Mouse (Mus musculus) midbrain, embryonic 10.5 days (tissue): ENCODE measurements at regions not wholly inside any gene's neighbourhood (a gene's known extent, or its start where the extent isn't known, plus 50 kb on each side); places are given as distances from the start of the nearest gene placed in this dataset.
A peak's percentile ranks its signal among the peaks of the same experiment; 100 is the strongest.

ENCODE experiments used
- DNase-seq: peaks from one replicate; pipeline ENCODE4 v3.0.0-alpha.2; 2017; ENCODE audit warnings: low spot score
- H3K27ac ChIP-seq: fragments of 300-500 bp; sonication (generic); replicated peaks from 2 replicates; pipeline ENCODE4 v1.5.1; 2016; ENCODE audit warnings: mild to moderate bottlenecking
- H3K27me3 ChIP-seq: fragments of 300-500 bp; sonication (generic); 2 replicates; pipeline ENCODE4 v1.6.1; 2016; ENCODE audit warnings: low read depth, mild to moderate bottlenecking; ENCODE audit not compliant: poor library complexity, severe bottlenecking
- H3K36me3 ChIP-seq: fragments of 300-500 bp; sonication (generic); 2 replicates; pipeline ENCODE4 v1.6.1; 2016; ENCODE audit warnings: mild to moderate bottlenecking, moderate library complexity
- H3K4me1 ChIP-seq: fragments of 300-500 bp; sonication (generic); 2 replicates; pipeline ENCODE4 v1.6.1; 2016
- H3K4me3 ChIP-seq: fragments of 300-500 bp; sonication (generic); 2 replicates; pipeline ENCODE4 v1.5.1; 2016; ENCODE audit warnings: mild to moderate bottlenecking, moderate library complexity
- H3K9me3 ChIP-seq: fragments of 300-500 bp; sonication (generic); replicated peaks from 2 replicates; pipeline ENCODE4 v1.6.1; 2016; ENCODE audit warnings: mild to moderate bottlenecking
- WGBS: fragments of 180-500 bp; shearing (Covaris S2); methylation state at CpG from one replicate; pipeline ENCODE4 v1.1.7; 2016; 5-methylcytosine and 5-hydroxymethylcytosine counted together

- WGBS, result 87% methylated on average over 18 of the region's 18 CpGs
- Histone ChIP-seq H3K36me3 (no peaks in the 10 kb centered on the region), H3K9me3 (no peaks in the 10 kb centered on the region), H3K27me3 (no peaks in the 10 kb centered on the region), H3K4me1 (peaks cover 10% of the 10 kb centered on the region), H3K27ac (no peak overlapping the region), H3K4me3 (no peak overlapping the region)
- DNase-seq, result no peak
These were observed 203.7 kb downstream of the Spata18 start for GRCm38 (mm10) chr5:73854774-73855371.

GRCm38 (mm10) chr5:73859320-73859719 is 208.1 kb downstream of the Spata18 start:
- Histone ChIP-seq H3K9me3 (no peaks in the 10 kb centered on the region), H3K27ac (no peak overlapping the region), H3K4me3 (no peak overlapping the region), H3K4me1 (peaks cover 4% of the 10 kb centered on the region), H3K27me3 (no peaks in the 10 kb centered on the region), H3K36me3 (no peaks in the 10 kb centered on the region)
- DNase-seq, result no peak
- 86% methylated on average over 1 of the region's 1 CpGs for WGBS

- Histone ChIP-seq H3K36me3 (no peaks in the 10 kb centered on the region), H3K27ac (no peak overlapping the region), H3K4me1 (no peaks in the 10 kb centered on the region), H3K4me3 (no peak overlapping the region), H3K9me3 (no peaks in the 10 kb centered on the region), H3K27me3 (no peaks in the 10 kb centered on the region)
- DNase-seq, result peak; percentile 56
- WGBS, result 78% methylated on average over 9 of the region's 9 CpGs
These were observed 204.0 kb downstream of the Usp46 start for GRCm38 (mm10) chr5:73864138-73864761.

DNA sequence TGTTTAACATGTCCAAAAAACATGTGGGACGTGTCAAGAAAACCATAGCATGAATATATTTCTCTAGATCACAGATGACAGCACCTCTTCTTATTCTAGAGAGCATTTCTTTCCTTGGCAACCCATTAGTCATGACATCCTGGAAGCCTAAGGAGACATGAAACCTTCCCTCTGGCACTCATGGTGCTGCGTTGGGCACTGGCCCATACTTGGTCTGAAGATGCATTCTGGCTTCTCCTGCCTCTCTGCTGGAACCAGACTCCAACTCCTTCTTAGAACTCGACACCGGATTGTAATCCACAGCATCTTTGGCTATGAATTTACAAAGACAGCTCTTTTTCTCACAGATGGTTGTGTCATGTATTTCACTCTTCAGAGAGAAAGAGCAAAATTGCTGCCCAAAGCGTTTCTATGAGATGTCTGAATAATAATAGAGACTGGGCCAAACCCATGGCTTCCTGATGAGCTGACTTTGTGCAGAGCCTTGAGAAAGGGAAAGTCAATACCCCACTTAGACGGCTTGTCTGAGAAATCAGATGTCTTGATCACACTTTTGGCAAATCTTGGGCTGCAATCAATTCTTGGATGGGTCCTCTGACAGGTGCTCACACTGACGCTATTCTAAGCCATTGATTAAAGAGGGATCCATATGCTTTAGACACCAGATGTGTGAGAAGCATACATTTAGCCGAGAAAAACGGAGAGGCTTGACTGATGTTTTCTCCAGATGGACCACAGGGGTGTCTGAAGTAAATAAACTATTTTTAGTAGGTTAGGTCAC is 195.4 kb downstream of the Usp46 start:
- Histone ChIP-seq H3K4me1 (no peaks in the 10 kb centered on the region), H3K36me3 (no peaks in the 10 kb centered on the region), H3K27ac (no peak overlapping the region), H3K4me3 (no peak overlapping the region), H3K27me3 (no peaks in the 10 kb centered on the region), H3K9me3 (no peaks in the 10 kb centered on the region)
- 79% methylated on average over 9 of the region's 9 CpGs for WGBS
- DNase-seq, result no peak

GRCm38 (mm10) chr5:73874770-73875169 is 193.5 kb downstream of the Usp46 start:
- Histone ChIP-seq H3K27ac (no peak overlapping the region), H3K4me3 (no peak overlapping the region), H3K4me1 (no peaks in the 10 kb centered on the region), H3K9me3 (no peaks in the 10 kb centered on the region), H3K36me3 (no peaks in the 10 kb centered on the region), H3K27me3 (no peaks in the 10 kb centered on the region)
- WGBS, result 94% methylated on average over 1 of the region's 1 CpGs
- DNase-seq, result no peak

DNA sequence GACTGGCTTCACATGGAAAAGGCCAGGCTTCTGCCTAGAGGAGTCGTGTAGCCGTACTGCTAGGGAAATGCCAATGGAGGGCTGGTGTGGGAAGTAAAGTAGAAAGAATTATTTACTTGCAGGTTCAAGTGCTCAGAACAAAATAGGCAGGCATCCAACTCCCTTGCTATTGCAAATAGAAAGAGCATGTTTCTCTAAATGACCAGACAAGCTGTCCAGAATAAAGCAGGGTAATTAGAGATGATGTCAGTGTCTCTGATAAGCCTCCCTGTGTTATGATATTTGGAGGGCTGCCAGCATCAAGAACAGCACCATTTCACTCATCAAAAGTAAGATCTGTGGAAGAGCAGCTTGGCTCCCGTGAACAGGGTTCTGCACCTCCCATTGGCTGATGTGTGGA is 192.4 kb downstream of the Usp46 start:
- Histone ChIP-seq H3K27me3 (no peaks in the 10 kb centered on the region), H3K4me1 (no peaks in the 10 kb centered on the region), H3K36me3 (no peaks in the 10 kb centered on the region), H3K9me3 (no peaks in the 10 kb centered on the region), H3K4me3 (no peak overlapping the region), H3K27ac (no peak overlapping the region)
- DNase-seq, result no peak
- WGBS, result 86% methylated on average over 3 of the region's 3 CpGs

GRCm38 (mm10) chr5:73880936-73881335 is 187.3 kb downstream of the Usp46 start:
- WGBS, result 82% methylated on average over 3 of the region's 3 CpGs
- Histone ChIP-seq H3K4me1 (no peaks in the 10 kb centered on the region), H3K27me3 (no peaks in the 10 kb centered on the region), H3K4me3 (no peak overlapping the region), H3K27ac (no peak overlapping the region), H3K9me3 (no peaks in the 10 kb centered on the region), H3K36me3 (no peaks in the 10 kb centered on the region)
- no peak for DNase-seq

DNA sequence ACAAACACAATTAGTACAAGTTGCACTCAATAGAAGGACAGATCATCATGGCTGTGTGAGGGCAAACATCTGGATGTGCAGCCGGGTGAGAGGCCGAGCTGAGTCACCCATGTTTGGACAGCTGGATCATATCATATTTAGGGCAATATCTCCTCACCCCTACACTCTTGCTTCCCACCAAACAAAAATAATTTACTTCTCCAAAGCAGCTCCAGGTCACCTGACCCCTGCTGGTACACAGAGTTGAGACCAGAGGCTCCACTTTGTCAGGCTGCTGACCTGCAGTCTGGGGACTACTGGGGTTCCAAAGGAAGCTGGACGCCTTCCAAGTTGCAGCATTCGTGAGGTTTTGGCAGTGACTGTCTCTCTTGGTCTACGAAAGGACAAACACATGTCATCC is 186.3 kb downstream of the Usp46 start:
- peak; percentile 29 for DNase-seq
- no peak overlapping the region for H3K4me3 ChIP-seq

GRCm38 (mm10) chr5:73884998-73885397 is 183.2 kb downstream of the Usp46 start:
- Histone ChIP-seq H3K4me1 (no peaks in the 10 kb centered on the region), H3K4me3 (no peak overlapping the region), H3K36me3 (no peaks in the 10 kb centered on the region), H3K9me3 (peaks cover 4% of the 10 kb centered on the region; the same call in 1 of the 2 replicates), H3K27me3 (no peaks in the 10 kb centered on the region), H3K27ac (no peak overlapping the region)
- WGBS, result 78% methylated on average over 12 of the region's 12 CpGs
- no peak for DNase-seq

More for the DNA sequence above, 186.3 kb downstream of the Usp46 start:
- no peaks in the 10 kb centered on the region for H3K4me1 ChIP-seq
- H3K36me3 ChIP-seq, result no peaks in the 10 kb centered on the region
- H3K27me3 ChIP-seq, result no peaks in the 10 kb centered on the region
- no peak overlapping the region for H3K27ac ChIP-seq
- peaks cover 4% of the 10 kb centered on the region; the same call in 1 of the 2 replicates for H3K9me3 ChIP-seq
- WGBS, result 80% methylated on average over 5 of the region's 5 CpGs

- 93% methylated on average over 1 of the region's 1 CpGs for WGBS
- Histone ChIP-seq H3K27ac (no peak overlapping the region), H3K4me3 (no peak overlapping the region), H3K9me3 (peaks cover 4% of the 10 kb centered on the region; the same call in 1 of the 2 replicates), H3K36me3 (no peaks in the 10 kb centered on the region), H3K27me3 (no peaks in the 10 kb centered on the region), H3K4me1 (no peaks in the 10 kb centered on the region)
- DNase-seq, result no peak
These were observed 182.5 kb downstream of the Usp46 start for GRCm38 (mm10) chr5:73885691-73886090.

DNA sequence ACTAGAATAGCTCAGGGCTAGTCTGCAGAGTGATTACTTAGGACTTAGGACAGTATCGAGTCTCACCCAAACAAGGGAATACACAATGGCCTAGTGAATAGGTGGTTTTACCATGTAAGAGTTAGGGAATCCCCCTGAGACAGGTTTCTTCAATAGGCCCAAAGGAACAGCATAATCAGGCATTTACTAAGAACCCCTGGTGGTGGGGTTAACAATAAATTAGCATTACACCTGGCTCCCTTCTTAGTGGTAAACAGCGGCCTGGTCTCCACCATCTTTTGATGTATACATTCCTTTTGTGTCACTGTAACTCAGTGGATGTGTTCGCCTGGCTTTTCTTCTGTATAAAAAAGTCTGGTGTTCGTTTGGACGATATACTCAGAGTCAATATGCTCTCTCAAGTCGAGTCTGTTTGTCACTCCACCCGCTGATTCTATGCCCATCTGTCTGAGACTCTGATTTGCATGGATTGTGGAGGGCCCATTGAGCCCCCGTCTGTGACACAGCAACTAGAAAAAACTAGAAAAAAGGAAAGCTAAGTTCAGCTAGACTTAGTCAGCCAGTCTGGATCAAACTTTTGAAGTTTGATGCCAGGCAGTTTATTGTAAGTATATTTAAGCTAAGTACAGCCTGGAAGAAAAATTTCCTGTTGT is 180.8 kb downstream of the Usp46 start:
- H3K9me3 ChIP-seq, result peaks cover 4% of the 10 kb centered on the region; the same call in 1 of the 2 replicates
- H3K4me3 ChIP-seq, result no peak overlapping the region
- WGBS, result 82% methylated on average over 8 of the region's 8 CpGs

GRCm38 (mm10) chr5:73888391-73888790 is 179.8 kb downstream of the Usp46 start:
- Histone ChIP-seq H3K4me3 (no peak overlapping the region), H3K4me1 (no peaks in the 10 kb centered on the region), H3K9me3 (peaks cover 4% of the 10 kb centered on the region; the same call in 1 of the 2 replicates), H3K36me3 (no peaks in the 10 kb centered on the region), H3K27ac (no peak overlapping the region), H3K27me3 (no peaks in the 10 kb centered on the region)
- WGBS, result 60% methylated on average over 2 of the region's 2 CpGs
- no peak for DNase-seq

More for the DNA sequence above, 180.8 kb downstream of the Usp46 start:
- H3K4me1 ChIP-seq, result no peaks in the 10 kb centered on the region
- H3K36me3 ChIP-seq, result no peaks in the 10 kb centered on the region
- H3K27ac ChIP-seq, result no peak overlapping the region
- DNase-seq, result no peak
- no peaks in the 10 kb centered on the region for H3K27me3 ChIP-seq
